Mouse (Mus musculus): Measurements from ENCODE around the gene Foxn2.
A peak's percentile ranks its signal among the peaks of the same experiment; 100 is the strongest.
"Not testable (repeated sequence)": the region's sequence is repeated elsewhere in the genome, so short reads cannot be mapped to it uniquely, and the experiment has no call there.

Gene Foxn2

GRCm38 (mm10) chr17:88440285-88441000 lies at the start of gene Foxn2:
TSS of gene Foxn2 (plus strand) at chr17:88440711.
- peak; percentile 91 for DNase-seq (ENCODE audit: low spot score)

GRCm38 (mm10) chr17:88397501-88397900 lies 43.0 kb upstream of the Foxn2 start:
- no peak for DNase-seq (ENCODE audit: low spot score)

DNA sequence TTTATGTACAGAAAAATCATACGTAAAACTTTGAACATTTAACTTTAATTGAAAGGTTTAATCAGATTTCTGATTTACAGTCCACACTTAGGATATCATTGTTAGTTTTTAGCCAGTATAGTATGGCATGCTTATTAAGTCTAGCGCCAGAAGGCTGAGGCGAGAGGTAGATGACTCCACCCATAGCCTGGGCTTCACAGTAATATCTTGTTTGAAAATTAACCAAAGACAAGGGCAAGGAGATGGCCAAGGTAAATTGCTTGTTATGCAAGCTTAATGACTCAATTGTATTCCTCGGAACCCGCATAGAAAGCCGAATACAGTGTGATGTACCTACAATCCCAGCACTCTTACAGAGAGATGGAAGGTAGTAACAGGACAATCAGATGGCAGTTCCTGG lies 42.4 kb upstream of the Foxn2 start:
- DNase-seq (ENCODE audit: low spot score) = no peak

DNA sequence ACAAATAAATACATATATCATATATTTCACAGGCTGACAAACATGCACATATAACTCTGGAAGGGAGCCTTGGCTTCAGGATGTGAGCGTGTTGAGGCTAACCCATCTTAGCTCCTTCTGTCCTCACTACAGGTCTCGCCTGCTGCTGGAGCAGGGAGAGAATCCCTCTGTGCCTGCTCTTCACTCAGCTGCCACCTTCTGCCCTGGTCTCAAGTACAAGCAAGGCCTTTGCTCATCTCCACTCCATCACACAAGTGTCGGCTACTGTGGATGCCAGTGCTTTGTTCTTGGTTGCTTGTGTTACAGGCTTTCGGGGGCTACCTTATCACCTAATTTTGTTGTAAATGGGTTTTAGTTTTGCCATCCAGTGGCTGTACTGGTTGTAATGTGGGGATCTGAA lies 41.7 kb upstream of the Foxn2 start:
- no peak for DNase-seq (ENCODE audit: low spot score)

DNA sequence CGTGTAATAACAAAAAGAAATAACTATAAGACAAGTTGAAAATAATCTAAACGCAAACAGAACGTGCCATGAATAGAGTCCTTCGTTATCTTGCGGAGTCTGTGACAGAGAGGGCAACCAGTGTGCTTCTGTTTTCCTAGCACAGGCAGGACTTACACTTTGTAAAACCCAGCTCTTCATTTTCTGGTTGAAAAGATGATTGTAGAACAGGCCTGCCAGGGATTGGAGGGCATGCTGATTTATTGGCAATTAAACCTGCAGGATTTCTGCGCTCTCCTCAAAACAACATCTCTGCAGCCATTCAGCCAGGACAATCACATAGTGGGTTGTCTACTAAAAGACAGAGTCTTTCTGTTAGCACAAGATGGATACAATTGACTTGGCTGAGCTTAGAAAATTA lies 40.4 kb upstream of the Foxn2 start:
- DNase-seq (ENCODE audit: low spot score) = no peak

GRCm38 (mm10) chr17:88400702-88401475 lies 39.6 kb upstream of the Foxn2 start:
- no peak for DNase-seq (ENCODE audit: low spot score)

DNA sequence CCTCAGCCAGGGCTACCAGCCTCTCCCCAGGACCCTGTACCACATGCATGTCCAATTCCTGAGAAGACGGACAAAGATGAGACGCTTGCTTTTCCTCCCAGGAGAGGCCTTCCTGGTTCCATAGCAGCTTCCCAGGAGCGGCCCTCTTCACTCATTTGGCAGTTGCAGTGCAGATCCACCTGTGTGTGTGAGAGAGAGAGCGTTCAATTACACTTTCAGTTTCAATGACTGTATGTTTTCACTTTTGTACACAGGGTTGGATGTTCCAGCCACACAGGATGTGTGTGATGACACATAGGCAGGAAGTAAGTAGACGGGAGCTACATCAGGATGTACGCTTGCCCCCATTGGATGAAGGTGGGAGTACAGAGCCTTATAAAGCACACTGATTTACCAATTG lies 37.2 kb upstream of the Foxn2 start:
- DNase-seq (ENCODE audit: low spot score) = no peak

GRCm38 (mm10) chr17:88404471-88404870 lies 36.0 kb upstream of the Foxn2 start:
- no peak for DNase-seq (ENCODE audit: low spot score)

- DNase-seq (ENCODE audit: low spot score) = no peak
Observed at GRCm38 (mm10) chr17:88405076-88405475, 35.4 kb upstream of the Foxn2 start.

DNA sequence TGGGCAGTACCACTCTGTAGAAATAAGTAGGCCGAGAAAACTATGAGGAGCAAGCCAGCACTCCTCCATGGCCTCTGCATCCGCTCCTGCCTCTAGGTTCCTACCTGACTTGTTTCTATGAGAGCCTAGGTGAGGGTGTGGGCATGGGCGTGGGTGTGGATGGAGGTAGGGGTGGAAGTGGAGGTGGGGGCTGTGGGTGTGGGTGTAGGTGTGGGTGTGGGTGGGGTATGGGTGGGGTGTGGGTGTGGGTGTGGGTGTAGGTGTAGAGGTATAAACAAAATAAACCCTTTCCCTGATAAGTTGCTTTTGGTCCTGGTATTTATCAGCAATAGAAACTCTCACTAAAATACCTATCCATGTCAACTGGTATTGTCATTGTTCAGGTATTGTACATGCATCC lies 30.8 kb upstream of the Foxn2 start:
- DNase-seq (ENCODE audit: low spot score) = no peak

DNA sequence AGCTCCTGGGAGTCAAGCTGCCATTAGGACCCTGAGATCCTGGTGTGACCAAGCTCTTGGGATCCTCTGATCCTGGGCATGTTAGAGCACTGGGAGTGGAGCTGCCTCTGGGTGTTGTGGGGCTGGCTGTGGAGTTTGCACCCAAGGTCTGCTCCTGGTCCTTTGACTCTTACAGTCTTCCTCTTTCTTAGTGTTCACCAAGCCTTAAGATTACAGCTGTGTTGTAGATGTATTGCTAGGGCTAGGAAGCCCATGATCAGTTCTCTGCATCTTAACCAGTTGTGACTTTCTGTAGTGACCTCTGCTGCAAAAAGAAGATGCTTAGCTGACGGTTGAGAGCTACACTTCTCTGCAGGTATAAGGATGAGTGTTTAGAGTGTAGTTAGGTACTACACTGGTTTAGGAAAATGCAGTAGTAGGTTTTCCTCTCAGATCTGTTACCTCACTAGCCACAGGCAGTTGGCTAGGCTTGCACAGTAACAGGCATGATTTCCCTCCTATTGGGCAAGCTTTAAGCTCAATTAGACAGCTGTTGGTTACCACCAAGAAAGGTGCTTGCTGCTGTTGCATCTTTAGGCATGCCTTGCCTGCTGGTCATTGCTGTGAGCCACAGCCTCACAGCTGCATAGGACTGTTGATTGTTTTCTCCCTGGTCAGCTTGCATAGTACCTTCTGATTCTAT lies 27.2 kb upstream of the Foxn2 start:
- DNase-seq (ENCODE audit: low spot score) = no peak

GRCm38 (mm10) chr17:88420426-88420825 lies 20.1 kb upstream of the Foxn2 start:
- DNase-seq (ENCODE audit: low spot score) = no peak

DNA sequence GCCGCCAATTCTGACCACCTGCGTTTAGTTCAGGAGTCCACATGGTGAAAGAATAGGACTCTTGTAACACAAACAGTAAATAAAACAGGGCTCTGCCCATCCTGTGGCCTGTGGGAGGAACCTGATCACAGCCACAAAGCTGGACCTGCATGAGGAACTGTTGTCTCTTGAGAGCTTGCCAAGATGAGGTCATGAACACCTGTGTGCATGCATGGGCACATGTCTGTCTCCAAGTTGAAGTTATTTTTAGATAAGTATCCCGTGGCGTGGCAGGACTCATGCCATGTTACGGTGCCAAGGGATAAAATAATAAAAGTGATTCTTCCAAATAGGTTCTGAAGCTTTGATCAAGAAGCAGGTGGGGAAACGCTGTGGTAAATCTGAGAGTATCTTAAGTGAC lies 19.3 kb upstream of the Foxn2 start:
- no peak for DNase-seq (ENCODE audit: low spot score)

- no peak for DNase-seq (ENCODE audit: low spot score)
Observed at GRCm38 (mm10) chr17:88430719-88431118, 9.8 kb upstream of the Foxn2 start.

DNA sequence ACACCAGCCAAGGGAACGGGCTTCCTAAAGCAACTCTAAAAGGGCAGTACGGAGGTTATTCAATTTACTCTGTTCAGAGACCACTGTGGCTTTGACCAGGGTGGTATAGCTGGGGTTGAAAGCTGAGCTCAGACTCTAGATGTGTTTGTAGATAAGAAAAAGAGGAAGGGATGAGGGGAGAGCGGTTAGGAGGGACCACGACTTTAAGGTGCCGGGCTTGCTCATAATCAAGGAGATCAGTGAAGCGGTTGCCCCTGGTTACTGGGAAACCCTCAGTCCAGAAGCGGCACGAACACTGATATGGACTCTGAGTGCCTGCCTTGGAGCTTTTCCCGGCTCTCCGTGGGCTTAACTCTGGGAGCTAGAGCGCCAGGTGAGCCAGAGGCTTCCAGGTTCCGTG lies 9.0 kb upstream of the Foxn2 start:
- DNase-seq (ENCODE audit: low spot score) = no peak

- no peak for DNase-seq (ENCODE audit: low spot score)
Observed at GRCm38 (mm10) chr17:88431987-88432386, 8.5 kb upstream of the Foxn2 start.

DNA sequence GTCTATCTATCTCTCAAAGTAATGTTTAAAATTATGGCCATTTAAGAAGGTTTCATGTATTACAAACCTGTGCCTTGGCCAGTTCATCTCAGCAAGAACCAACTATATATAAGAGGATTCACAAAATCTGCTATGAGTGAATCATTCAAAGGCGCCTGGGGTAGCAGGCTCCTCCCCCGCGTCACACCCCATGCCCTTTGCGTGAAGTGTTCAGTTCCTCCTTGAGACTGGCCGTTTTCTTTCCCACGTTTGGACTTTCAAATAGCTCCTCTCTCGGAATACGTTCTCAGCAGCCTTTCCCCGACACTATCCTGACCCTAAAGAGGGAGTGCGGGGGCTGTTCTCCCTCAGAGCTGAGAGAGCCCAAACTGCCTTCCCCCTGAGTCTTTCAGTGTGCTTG lies 5.2 kb upstream of the Foxn2 start:
- no peak for DNase-seq (ENCODE audit: low spot score)

DNA sequence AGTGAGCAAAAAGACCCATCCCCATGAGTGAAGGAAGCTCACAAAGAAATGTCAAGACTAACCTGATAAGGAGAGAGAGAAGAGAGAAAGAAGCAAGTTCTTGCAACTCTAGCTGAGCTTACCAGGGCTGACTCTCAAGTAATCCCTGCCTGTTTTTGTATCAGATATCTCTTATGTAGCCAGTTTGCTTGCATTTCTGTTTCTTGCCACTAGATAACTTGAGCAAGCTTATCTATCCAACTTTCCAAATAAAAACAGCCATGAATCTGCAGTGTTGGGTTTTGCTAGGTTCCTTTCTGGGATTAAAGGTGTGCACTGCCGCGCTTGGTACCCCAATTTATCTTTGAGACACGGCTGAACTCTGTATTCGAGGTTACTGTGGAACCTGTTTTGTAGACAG lies 4.2 kb upstream of the Foxn2 start:
- DNase-seq (ENCODE audit: low spot score) = no peak

DNA sequence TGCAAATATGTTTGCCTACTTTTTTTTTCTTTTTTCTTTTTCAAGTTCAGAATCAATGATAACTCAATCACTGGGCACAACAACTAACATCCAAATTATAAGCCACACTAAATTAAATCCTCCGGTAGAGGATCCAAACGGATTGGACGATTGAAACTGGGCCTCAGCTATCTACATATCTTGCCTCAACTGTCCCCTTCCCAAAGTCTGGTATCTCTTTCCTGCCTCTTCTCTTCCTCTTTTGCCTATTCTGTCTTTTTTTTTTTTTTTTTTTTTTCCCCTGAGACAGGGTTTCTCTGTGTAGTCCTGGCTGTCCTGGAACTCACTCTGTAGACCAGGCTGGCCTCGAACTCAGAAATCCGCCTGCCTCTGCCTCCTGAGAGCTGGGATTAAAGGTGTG lies 3.8 kb upstream of the Foxn2 start:
- not testable (repeated sequence) for DNase-seq (ENCODE audit: low spot score)

DNA sequence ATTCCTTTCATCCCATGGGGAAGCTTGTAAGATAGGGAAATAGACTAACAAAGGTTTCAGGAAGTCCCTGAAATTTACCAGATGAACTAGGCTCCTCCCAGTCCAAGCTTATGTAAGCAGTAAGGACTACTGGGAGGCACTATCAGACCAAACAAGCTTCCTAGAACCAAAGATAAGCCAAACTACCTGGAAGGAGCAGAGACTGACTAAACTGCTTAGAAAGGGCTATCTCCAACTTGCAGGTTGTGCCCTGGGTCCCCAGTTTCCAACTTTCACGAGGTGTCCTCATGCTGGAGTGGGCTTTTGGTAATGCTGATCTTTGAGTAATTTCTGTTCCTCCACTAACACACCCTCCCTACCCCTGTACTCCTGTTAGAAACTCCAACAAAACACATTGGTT lies 3.1 kb upstream of the Foxn2 start:
- DNase-seq (ENCODE audit: low spot score) = no peak

DNA sequence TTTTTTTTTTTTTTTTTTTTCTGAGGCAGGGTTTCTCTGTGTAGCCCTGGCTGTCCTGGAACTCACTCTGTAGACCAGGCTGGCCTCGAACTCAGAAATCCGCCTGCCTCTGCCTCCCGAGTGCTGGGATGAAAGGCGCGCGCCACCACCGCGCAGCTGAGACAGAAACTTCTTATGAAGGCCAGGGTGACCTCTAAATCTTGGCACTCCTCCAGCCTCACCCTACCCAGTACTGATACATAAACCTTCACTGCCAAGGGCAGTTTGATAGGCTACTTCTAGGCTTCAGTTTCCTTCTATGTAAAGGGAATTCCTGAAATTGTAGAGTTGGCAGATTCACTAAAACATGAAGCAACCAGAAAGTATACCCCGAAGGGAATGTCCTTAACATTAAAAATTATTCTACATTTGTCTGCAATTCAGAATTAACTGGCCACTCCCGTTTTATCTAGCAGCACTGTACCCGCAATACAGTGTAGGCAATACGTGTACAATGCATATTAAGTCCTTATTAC lies 918 bp upstream of the Foxn2 start:
- no peak for DNase-seq (ENCODE audit: low spot score)

DNA sequence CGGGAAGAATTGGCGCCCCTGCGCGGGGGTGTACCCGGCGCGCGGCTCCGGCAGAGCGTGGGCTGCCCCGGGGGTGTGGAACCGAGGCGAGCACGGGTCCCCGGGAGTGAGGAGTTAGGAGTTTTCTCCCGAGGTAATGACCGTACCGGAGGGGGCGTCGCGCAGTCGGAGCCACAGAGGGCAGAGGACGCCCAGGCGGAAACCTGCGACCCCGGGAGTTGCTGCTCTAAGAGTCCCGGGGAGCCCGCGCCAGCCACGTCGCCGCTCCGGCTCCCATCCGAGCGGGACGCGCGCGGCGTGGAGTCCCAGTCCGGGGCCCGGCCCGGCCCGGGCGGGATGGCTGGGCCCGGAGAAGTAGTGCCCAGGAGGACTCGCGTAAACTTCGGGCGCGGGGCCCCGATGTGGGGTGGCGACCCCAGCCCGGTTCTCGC lies 505 bp downstream of the Foxn2 start:
- DNase-seq (ENCODE audit: low spot score) = peak; percentile 48

Measured in ovary, postnatal 14 days (tissue).